Mouse (Mus musculus) heart, embryonic 16.5 days (tissue): Measurements from ENCODE around the gene Hepacam. TPM values are rescaled to one million over a fixed set of nuclear protein-coding genes. Genes with fewer than 3 reads are reported as not detected.
A peak's percentile ranks its signal among the peaks of the same experiment; 100 is the strongest.

Experiments
- ATAC-seq: fragments of 200-750 bp; cut with Nextera tagmentation; replicated peaks from 2 replicates; pipeline ENCODE4 v1.8.0; 2017; ENCODE audit warnings: moderate number of reproducible peaks; ENCODE audit not compliant: insufficient read depth, low FRiP score; ENCODE audit errors: extremely low read depth
- H3K27ac ChIP-seq: fragments of 300-500 bp; sonication (generic); 2 replicates; pipeline ENCODE4 v1.5.1; 2014; ENCODE audit warnings: mild to moderate bottlenecking, low read length, control low read depth, moderate library complexity
- H3K27me3 ChIP-seq: fragments of 300-500 bp; sonication (generic); 2 replicates; pipeline ENCODE4 v1.6.1; 2014; ENCODE audit warnings: low read length, mixed read lengths; ENCODE audit not compliant: control insufficient read depth, insufficient read depth
- H3K36me3 ChIP-seq: fragments of 300-500 bp; sonication (generic); 2 replicates; pipeline ENCODE4 v1.6.1; 2014; ENCODE audit not compliant: control insufficient read depth, insufficient read depth
- H3K4me1 ChIP-seq: fragments of 300-500 bp; sonication (generic); 2 replicates; pipeline ENCODE4 v1.6.1; 2014; ENCODE audit warnings: low read length, mixed read lengths; ENCODE audit not compliant: control insufficient read depth, insufficient read depth
- H3K4me2 ChIP-seq: fragments of 300-500 bp; sonication (generic); 2 replicates; pipeline ENCODE4 v1.6.1; 2014; ENCODE audit warnings: low read depth, mild to moderate bottlenecking, control low read depth, low read length
- H3K4me3 ChIP-seq: fragments of 300-500 bp; sonication (generic); 2 replicates; pipeline ENCODE4 v1.5.1; 2014; ENCODE audit warnings: mild to moderate bottlenecking, control low read depth, low read length
- H3K9ac ChIP-seq: fragments of 300-500 bp; sonication (generic); 2 replicates; pipeline ENCODE4 v1.6.1; 2014; ENCODE audit warnings: low read length, control low read depth
- H3K9me3 ChIP-seq: fragments of 300-500 bp; sonication (generic); replicated peaks from 2 replicates; pipeline ENCODE4 v1.6.1; 2016; ENCODE audit warnings: low read length; ENCODE audit not compliant: control insufficient read depth
- WGBS: fragments of 180-500 bp; shearing (Covaris S2); extraction: QIAGEN DNeasy Blood & Tissue Kit; methylation state at CpG from one replicate; pipeline ENCODE4 v1.1.7; 2014; 5-methylcytosine and 5-hydroxymethylcytosine counted together
- polyA plus RNA-seq: library from polyadenylated mRNA; unstranded; fragments of >200 nt; fragmentation: Nextera tagmentation; extraction: Ambion mirVana; gene quantifications from 2 replicates; pipeline ENCODE4 v1.2.1, GENCODE M21; 2015

The Hepacam gene
- polyA plus RNA-seq, 1 experiment from 2014 or later = 0.08 TPM

DNA sequence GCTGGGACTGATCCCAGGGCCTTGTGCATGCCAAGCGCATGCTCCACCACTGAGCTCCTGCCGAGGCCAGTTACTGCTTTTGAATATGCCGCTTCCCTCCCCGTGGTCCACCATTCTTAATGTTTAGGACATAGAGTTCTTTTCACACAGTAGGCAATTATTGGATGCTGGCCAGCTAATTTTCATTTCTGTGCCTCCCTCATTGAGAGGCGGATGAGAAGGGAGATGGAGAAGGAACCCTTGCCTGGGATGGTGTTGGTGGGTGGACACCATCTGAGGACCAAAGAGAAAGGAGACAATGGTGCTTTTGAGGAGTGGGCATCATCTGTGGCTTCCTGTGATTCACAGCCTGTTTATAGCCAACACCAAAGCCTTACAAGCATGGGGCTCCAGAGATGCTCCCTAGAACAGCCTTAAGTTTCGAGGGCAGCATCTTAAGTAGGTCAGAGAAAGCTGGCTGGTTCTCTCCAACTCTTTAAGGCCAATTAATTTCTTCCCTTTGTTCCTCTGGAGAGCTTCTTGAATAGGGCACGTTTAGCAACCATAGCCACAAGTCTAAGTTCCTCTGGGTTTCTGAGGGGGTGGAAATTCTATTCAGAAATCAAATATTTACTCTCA, 8.3 kb upstream of the Hepacam start:
- Histone ChIP-seq H3K36me3 (no peaks in the 10 kb centered on the region), H3K4me2 (no peak overlapping the region), H3K27ac (no peak overlapping the region; the same call in 1 of the 2 replicates), H3K27me3 (no peaks in the 10 kb centered on the region), H3K9ac (no peak overlapping the region), H3K4me3 (no peak overlapping the region), H3K4me1 (peaks cover 5% of the 10 kb centered on the region; the same call in 1 of the 2 replicates), H3K9me3 (no peaks in the 10 kb centered on the region)
- WGBS = 80% methylated on average over 7 of the region's 7 CpGs
- ATAC-seq = no peak

- H3K9ac ChIP-seq = no peak overlapping the region
- H3K27ac ChIP-seq = no peak overlapping the region; the same call in 1 of the 2 replicates
- no peaks in the 10 kb centered on the region for H3K9me3 ChIP-seq
- ATAC-seq = no peak
- peaks cover 5% of the 10 kb centered on the region; the same call in 1 of the 2 replicates for H3K4me1 ChIP-seq
- WGBS = 53% methylated on average over 6 of the region's 6 CpGs
- no peaks in the 10 kb centered on the region for H3K27me3 ChIP-seq
- no peak overlapping the region for H3K4me3 ChIP-seq
- no peak overlapping the region for H3K4me2 ChIP-seq
- no peaks in the 10 kb centered on the region for H3K36me3 ChIP-seq
These were observed 7.6 kb upstream of the Hepacam start for GRCm38 (mm10) chr9:37359331-37360220.

DNA sequence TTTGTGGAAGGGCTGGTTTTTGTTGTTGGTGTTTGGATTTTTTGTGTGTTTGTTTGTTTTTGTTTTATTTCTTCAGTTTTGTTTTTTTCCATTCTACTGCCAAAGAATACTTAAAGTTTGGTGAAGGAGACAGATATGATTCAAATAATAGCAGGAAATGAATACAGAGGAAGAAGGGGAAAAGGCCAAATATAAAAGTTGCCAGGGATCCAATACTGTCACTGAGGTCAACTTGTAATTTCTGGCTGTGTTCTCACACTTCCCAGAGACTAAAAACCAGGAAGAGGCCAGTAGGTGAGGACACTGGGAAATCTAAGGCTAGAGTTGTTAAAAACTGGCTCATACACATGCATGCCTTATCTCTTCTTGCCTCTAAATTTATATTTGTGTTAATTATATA, 5.1 kb upstream of the Hepacam start:
- Histone ChIP-seq H3K27ac (no peak overlapping the region), H3K9me3 (no peaks in the 10 kb centered on the region), H3K4me3 (no peak overlapping the region), H3K4me2 (no peak overlapping the region), H3K9ac (no peak overlapping the region), H3K4me1 (peaks cover 5% of the 10 kb centered on the region; the same call in 1 of the 2 replicates), H3K27me3 (no peaks in the 10 kb centered on the region), H3K36me3 (no peaks in the 10 kb centered on the region)
- ATAC-seq = no peak

DNA sequence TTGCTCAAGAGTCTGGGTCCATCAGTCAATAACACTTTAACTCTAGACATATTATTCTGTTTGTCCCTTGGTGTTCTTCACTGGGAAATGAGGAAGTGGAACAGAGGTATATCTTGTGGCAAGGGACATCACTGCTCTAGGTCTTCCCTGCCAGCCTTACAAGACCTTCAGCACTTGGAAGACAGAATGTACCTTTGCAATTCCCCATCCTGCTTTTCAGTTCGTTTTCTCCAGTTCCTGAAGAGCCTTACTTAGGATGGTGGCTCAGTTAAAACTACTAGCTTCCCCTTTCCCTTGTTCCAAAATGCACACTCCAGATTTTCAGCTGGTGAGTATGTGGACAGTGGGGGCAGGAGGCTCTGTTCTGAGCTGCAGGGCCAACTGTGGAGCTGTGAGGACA, 4.3 kb upstream of the Hepacam start:
- no peaks in the 10 kb centered on the region for H3K9me3 ChIP-seq
- no peak for ATAC-seq
- H3K27ac ChIP-seq = no peak overlapping the region
- H3K36me3 ChIP-seq = no peaks in the 10 kb centered on the region
- no peak overlapping the region for H3K4me3 ChIP-seq
- no peaks in the 10 kb centered on the region for H3K27me3 ChIP-seq
- H3K9ac ChIP-seq = no peak overlapping the region
- no peak overlapping the region for H3K4me2 ChIP-seq
- WGBS = 52% methylated on average over 1 of the region's 1 CpGs
- H3K4me1 ChIP-seq = peaks cover 5% of the 10 kb centered on the region; the same call in 1 of the 2 replicates

DNA sequence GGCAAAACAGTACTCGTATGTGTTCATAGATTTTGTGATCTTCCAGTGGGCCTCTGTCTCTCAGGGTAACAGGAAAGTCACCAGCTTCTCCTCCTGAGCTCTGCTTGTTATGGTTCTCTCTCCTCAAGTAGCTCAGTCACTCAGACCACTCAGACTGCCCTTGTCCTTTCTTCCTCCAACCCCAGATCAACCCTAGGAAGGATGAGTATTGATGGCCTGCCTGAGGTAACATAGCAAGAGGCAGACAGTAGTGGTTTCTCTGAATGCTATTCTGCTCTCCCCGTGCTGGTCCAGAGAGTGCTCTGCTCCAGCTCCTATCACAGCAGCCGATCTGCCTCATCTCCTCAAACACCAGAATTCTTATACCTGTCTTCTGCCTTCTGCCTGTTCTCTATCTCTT, 3.6 kb upstream of the Hepacam start:
- H3K4me1 ChIP-seq = peaks cover 5% of the 10 kb centered on the region; the same call in 1 of the 2 replicates
- no peak overlapping the region for H3K27ac ChIP-seq
- H3K27me3 ChIP-seq = no peaks in the 10 kb centered on the region
- no peak overlapping the region for H3K9ac ChIP-seq
- no peak overlapping the region for H3K4me2 ChIP-seq
- no peaks in the 10 kb centered on the region for H3K36me3 ChIP-seq
- ATAC-seq = no peak
- no peak overlapping the region for H3K4me3 ChIP-seq
- no peaks in the 10 kb centered on the region for H3K9me3 ChIP-seq
- WGBS = 65% methylated on average over 3 of the region's 3 CpGs

- no peak overlapping the region for H3K4me2 ChIP-seq
- H3K4me3 ChIP-seq = no peak overlapping the region
- no peak overlapping the region for H3K9ac ChIP-seq
- no peak overlapping the region for H3K27ac ChIP-seq
- ATAC-seq = no peak
- no peaks in the 10 kb centered on the region for H3K36me3 ChIP-seq
- no peaks in the 10 kb centered on the region for H3K9me3 ChIP-seq
- 66% methylated on average over 3 of the region's 3 CpGs for WGBS
- H3K27me3 ChIP-seq = no peaks in the 10 kb centered on the region
- H3K4me1 ChIP-seq = peaks cover 5% of the 10 kb centered on the region; the same call in 1 of the 2 replicates
These were observed 2.8 kb upstream of the Hepacam start for GRCm38 (mm10) chr9:37364392-37364791.

DNA sequence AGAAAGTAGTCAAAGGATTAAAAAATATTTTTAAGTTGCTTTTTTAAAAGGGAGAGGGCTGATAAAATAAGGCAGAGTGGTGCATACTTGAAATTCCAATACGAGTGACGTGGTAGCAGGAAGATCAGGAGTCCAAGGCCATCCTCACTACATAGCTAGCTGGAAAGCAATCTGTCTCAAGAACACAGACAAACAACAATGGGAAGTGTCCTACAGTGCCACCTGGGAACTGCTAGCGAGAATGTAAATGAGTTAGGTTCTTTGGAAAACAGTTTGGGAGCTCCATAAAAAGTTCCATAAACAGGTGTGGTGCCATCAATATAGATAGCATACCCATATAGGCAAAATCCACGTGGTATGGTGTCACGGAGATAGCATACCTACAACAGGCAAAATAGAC, 1.4 kb upstream of the Hepacam start:
- Histone ChIP-seq H3K9me3 (no peaks in the 10 kb centered on the region), H3K4me3 (no peak overlapping the region), H3K27ac (no peak overlapping the region; the same call in 1 of the 2 replicates), H3K4me1 (no peaks in the 10 kb centered on the region), H3K9ac (no peak overlapping the region), H3K36me3 (no peaks in the 10 kb centered on the region), H3K4me2 (no peak overlapping the region), H3K27me3 (no peaks in the 10 kb centered on the region)
- 52% methylated on average over 5 of the region's 5 CpGs for WGBS
- ATAC-seq = no peak

DNA sequence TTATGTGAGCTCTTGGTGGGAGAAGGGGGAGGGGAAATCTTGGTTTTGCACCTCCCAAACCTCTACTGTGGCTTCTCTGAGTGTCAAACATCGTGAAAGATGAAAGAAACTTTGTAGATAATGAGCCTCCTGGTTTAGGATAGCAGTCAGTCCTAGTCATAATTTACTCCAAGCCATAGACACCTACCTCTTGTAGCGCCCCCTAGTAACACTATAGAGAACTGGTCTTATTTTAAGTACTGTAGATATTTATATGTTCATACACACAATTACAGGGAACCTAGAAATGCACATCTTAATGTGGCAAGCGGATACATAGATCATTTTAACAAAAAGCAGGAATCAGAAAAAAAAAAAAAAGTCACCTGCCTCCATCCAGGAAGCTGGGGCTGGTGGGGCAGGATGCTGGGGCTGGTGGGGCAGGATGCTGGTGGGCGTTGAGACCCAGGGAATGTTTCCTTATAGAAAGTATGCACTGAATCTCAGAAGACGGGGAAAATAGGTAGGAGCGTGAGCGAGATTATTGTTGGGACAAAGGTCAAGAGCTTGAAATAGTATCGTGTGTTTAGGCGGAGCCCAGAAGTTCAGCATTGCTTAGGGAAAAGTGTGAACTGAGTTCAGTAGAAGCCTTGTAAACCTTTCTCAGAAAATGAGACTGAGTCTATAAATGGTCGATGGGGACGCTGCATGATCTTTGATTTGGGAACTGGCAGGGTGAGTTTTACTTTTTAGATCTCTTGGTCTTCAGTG, 1.1 kb downstream of the Hepacam start:
- no peak for ATAC-seq
- 58% methylated on average over 11 of the region's 11 CpGs for whole genome bisulfite sequencing
- H3K9ac ChIP-seq = no peak overlapping the region
- H3K4me2 ChIP-seq = no peak overlapping the region
- no peaks in the 10 kb centered on the region for H3K4me1 ChIP-seq
- 0 out of 2 replicates have a peak overlapping the region, but pooled peaks have one; percentile 12 for H3K27ac ChIP-seq
- H3K9me3 ChIP-seq = no peaks in the 10 kb centered on the region
- no peaks in the 10 kb centered on the region for H3K27me3 ChIP-seq
- no peak overlapping the region for H3K4me3 ChIP-seq
- H3K36me3 ChIP-seq = no peaks in the 10 kb centered on the region
